Mouse (Mus musculus): ENCODE measurements at regions not wholly inside any gene's neighbourhood (a gene's known extent, or its start where the extent isn't known, plus 50 kb on each side); places are given as distances from the start of the nearest gene placed in this dataset.
"Not testable (repeated sequence)": the region's sequence is repeated elsewhere in the genome, so short reads cannot be mapped to it uniquely, and the experiment has no call there.

DNA sequence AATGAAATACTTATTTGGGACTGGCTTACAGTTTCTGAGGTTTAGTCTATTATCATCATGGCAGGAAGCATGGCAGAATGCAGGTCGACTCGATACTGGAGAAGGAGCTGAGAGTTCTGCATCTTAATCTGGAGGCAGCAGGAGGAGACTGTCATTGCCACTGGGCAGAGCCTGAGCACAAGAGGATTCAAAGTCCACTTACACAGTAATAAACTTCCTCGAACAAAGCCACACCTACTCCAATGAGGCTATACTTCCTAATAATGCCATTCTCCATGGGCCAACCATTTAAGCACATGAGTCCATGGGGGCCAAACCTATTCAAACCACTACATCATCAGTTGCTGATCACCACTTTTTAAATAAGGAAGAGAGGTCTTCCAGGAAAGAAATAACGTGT lies 393.5 kb downstream of the Gja1 start:
- DNase-seq (ENCODE audit: low read depth, low spot score): no peak

DNA sequence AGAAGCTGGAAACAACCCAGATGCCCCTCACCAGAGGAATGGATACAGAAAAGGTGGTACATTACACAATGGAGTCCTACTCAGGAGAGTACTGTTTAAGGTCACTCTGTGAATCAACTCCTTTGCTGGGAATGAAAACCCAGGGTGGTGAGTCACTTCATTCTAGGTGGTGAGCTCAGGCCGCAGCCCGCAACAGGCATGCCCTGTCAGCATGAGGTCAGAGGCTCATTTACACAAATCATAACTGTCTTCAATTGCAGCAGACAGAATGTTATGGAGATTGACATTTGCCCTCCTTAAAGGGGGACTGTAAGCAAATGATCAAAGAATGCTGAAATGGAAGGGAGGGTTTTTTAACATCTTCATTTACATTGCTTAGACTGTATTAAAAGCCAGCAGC lies 405.1 kb downstream of the Gja1 start:
- no peak for DNase-seq (ENCODE audit: low read depth, low spot score)

DNA sequence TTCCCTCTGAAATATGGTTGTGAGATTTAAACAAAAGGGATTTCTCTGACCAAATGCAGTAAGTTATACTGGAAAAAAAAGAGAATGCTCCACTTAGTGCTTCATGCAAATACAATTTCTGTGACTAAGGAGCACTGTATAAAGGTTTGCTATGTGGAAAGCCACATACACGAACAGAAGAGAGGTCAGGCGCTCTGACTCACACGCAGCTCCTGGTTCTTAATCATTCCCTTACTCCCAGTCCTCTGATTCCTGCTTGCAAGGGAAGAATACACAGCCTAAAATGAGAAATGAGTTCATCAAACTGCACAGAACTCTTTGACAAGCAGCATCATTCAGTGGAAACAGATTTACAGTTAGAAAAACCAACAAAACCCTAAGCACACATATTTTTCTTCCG lies 406.8 kb downstream of the Gja1 start:
- no peak for DNase-seq (ENCODE audit: low read depth, low spot score)

DNA sequence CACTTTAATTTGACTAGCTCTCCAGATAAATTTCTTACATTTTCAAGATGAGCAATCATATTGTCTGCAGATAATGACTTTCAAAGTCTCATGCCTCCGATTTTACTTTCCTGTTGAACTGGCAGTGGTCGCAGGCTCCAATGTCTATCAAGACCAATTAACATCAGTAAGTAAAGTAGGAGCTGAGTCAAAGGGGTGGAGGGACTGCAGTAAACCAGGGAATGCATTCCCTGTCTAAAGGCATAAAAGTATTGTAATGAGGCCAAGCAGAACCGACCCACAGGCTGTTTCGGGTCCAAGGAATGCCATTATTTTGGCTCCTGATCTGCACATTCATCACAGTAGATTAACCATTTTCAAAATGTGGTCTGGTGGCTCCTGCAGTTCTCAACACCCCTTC lies 411.0 kb downstream of the Gja1 start:
- no peak for DNase-seq (ENCODE audit: low read depth, low spot score)

DNA sequence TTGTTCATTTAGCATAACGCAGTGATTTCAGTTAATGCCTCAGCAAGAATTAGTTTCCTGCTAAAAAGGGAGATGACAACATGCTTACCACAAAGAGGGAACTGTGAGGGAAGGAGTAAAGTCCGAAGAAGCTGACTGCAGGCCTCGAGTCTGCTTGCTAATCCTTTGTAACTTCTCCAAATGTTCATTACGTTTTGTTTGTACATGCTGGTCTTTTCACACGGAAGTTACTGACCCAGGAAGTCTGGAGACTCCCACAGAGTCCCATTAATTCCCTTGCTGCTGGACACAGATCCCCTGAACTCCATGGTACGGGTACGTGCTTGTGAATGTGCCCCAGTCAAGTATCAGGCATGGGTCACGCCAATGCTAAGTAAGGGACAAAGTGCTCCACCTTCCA lies 415.9 kb downstream of the Gja1 start:
- DNase-seq (ENCODE audit: low read depth, low spot score): no peak

DNA sequence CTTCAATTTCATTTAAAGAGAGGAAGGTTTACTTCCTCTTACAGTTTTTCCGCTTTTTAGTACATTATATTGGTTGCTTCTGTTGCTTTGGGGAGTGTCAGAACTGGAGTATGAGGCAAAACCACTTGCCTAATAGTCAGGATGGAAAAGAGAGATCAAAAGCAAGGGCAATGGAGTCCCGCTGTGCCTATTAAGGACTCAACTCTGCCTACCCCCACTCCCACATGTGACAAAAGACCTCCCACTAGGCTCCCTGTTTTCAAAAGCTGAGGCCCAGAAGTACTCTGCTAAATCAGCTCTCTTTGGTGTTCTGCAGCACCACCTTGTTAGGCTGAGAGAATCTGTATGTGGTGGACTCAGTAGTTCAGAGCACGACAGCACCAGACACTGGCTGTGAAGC lies 418.3 kb downstream of the Gja1 start:
- DNase-seq (ENCODE audit: low read depth, low spot score): peak; percentile 67

DNA sequence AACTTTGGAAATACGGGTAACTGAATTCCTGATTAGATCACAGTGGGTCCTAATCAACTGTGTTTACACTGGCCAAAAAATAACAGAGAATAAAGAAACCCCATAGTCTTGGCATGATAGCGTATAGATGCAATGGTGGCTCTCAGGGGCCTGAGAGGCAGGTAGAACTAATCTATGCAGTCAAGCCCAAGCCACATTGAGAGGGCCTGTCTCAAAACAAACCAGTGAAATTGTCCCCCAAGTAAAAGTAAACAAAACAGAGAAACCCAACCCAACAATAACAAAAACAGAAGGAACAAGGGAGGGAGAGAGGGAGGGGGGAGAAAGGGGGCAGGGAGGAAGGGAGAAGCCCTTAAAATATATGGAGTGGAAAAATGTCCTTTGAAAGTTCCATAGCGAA lies 422.2 kb downstream of the Gja1 start:
- DNase-seq (ENCODE audit: low read depth, low spot score): no peak

DNA sequence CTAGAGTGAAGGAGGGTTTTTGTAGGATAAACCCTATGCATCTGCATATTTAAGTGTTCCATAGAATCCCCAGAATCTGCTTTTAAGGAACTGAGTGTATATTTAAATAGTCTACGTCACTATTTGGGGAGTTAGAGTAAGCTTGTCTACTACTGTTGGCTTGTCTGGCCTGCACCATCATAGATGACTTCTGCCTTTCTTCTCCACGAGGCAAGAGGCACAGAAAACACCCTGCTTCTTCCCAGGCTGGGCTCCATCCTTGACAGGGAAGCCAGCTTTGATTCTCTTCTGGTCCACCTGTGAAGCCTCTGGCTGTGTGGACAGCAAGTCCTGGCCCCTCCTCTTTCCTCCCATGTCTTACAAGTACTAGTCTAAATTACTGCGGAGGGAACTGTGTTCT lies 422.6 kb downstream of the Gja1 start:
- no peak for DNase-seq (ENCODE audit: low read depth, low spot score)

DNA sequence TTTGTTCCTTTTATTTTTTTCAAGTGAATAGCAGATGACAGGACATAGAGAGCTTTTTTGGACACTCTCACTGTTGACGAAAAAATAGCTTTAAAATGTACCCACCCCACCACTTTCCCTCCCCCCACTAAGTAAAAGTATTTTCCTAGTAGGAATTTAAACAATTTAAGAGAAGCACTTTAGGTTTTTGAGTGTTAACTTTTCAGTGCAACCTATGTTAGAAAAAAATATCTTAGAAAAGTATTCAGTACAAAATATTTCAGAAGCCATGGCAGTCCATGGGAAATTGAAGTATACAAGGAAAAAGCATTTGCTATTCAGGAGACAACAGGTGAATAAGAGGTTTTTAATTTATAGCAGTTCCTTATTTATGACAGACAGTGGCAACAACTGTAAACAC lies 431.9 kb downstream of the Gja1 start:
- no peak for DNase-seq (ENCODE audit: low read depth, low spot score)

DNA sequence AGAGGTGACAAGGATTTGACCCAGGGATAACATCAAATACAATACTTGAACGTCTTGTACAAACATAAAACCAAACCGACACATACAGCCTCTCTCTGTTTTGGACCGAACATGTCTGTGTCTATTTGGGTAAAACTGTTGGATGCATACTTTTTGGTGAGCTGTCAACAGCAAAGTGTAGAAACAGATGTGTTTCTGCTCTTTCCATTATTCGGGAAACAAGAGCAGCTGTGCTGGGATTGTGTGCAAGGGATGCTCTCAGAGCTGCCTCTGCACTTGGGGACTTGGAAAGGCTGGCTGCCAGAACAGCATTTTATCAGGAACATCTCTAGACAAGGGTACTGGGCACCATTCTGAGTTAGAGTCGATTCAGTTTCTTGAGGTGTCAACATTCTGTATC lies 445.0 kb downstream of the Gja1 start:
- DNase-seq (ENCODE audit: low read depth, low spot score): peak; percentile 51

DNA sequence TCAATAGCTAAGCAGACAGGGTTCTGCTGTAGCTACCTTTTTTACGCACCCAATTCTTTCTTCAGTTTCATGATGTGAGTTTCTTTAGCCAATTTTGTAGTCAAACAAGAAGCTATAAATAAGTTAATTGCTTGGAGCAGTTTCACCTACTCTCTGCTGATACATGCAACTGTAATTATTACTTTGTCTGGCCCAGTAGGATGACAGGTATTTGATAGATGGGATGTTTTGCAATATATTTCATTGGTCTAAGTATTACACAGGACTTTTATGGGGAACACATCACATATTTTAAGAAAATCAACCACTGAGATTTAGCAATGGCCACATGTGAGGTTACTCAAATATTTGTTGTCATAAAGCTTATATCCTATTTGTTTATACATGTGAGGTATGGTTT lies 454.2 kb downstream of the Gja1 start:
- DNase-seq (ENCODE audit: low read depth, low spot score): peak; percentile 28

DNA sequence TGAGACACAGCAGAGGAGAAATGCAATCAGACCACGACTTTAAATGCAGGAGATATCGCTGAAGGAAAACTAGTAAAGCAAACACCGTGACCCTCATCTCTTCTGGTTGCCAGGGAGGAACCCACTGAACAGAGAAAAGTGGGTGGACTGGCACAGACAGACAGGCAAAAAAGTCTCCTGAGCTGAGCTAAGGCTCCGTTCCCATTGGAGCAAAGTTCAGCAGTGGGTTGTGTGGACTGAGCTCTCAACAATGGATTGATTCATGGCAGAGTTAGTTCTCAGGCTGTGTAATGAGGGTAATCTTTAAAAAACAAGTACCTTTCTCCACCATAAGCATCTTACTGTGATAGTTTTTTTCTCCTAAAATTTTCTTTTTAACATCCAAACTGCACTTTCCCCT lies 454.8 kb downstream of the Gja1 start:
- no peak for DNase-seq (ENCODE audit: low read depth, low spot score)

DNA sequence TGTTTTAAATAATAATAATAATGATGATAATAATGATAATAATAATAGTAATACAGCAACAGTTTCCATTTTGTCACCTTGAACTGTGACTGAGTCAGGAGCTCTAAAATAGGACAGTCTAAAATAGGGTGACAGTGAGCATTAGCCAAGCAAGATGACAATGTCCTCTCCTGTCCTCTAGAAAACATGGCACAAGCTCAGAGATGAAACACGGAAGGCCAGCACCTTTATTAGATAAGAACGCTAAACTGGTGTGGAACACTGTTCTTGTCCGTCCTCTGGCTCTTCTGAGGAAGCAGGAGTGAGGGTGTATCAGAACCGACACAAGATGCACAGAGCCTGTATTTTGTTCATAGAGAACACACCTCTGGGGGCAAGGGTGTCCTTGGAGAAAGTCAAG lies 459.0 kb downstream of the Gja1 start:
- DNase-seq (ENCODE audit: low read depth, low spot score): no peak

DNA sequence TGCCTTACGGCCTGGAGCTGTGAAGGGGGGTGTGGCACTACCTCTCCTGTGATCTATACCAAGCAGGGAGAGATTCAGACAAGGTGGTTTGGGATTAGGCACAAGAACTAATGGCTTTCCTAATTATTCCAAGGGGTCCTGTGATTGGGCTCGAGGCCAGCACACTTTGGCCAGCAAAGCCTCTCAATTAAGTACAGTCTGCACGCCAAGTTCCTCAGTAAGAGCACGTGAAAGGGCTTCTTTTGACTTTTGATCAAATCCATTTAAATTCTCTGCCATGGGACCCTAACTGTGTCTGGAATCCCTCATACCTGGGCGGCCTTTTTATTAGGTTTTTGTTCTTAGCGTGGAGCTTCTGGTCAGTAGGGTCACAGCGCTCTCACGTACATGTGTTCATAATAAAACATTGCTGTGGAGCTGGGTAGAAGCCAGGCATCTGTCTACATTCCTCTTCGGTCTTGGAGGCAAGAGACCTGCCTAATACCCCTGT lies 461.9 kb downstream of the Gja1 start:
- peak; percentile 68 for DNase-seq (ENCODE audit: low read depth, low spot score)

DNA sequence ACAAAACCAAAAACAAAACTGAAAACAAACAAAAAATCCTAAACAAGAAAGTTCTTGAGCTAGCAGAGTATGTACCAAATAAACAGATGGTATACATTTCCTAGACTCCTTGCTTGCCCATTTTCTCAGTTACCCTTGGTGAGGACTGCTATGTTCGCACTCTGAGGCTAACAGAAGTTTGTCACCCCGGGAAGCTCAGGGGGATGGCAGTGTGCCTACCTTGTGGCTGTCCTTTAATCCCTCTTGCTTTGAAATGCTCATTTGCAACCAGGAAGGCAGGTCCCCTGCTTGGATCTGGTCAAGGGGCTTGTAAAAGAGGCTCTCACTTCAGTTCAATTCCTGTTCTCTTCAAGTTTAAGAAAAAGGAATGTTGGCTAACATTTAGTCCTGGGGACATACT lies 462.4 kb downstream of the Gja1 start:
- no peak for DNase-seq (ENCODE audit: low read depth, low spot score)

DNA sequence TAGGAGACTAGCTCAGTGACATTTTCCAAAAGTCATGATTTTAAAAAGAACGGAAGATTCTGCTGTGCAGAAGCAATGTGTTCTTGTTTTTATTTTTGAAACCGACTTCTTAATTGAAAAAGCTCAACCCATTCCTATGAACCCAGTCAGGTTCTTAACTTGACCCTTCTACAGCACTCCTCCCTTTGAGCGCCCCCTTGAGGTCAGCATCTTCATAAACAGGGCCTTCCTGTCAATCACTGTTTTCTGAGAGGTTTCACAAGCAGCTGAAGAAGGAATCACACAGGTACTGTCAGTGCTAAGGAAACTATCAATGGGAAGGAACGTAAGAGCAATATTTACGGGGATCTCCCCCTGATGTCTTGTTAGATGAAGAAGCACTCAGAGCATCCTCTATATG lies 463.6 kb downstream of the Gja1 start:
- DNase-seq (ENCODE audit: low read depth, low spot score): peak; percentile 23

DNA sequence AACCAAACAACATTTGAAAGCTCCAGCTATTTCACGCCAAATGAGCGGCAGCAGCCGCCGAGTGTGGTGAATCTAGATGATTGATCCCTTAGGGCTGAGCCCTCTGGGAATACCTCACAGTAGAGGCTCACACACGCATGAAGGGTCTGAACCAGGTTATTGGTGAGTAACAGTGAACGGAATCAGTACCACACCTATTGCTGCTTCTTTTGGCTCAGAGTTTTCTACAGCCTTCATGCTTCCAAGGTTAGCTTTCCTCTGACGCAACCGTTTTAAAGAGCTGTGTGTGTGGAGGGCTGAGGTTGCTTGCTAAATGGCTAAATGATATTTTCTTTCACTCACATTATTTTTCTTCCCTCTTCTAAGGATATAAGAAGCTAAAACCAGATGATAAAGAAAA lies 464.4 kb downstream of the Gja1 start:
- no peak for DNase-seq (ENCODE audit: low read depth, low spot score)

DNA sequence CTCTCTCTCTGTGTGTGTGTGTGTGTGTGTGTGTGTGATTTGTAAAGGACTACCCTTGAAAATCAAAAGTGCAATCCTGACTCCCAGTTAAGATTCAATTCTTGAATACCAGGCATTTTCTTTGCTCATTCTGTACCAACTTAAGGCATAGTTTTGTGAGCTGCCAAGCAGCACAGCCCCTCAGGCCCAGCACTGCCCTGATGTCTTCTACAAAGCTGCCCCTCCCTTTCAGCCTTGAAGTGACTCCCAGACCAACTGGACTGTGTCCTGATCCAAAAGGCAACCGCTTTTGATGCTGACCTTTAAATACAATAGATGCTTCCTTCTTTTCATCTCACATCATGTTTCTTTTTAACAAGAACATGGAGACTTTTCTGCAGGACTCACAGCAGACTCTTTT lies 464.8 kb downstream of the Gja1 start:
- no peak for DNase-seq (ENCODE audit: low read depth, low spot score)

DNA sequence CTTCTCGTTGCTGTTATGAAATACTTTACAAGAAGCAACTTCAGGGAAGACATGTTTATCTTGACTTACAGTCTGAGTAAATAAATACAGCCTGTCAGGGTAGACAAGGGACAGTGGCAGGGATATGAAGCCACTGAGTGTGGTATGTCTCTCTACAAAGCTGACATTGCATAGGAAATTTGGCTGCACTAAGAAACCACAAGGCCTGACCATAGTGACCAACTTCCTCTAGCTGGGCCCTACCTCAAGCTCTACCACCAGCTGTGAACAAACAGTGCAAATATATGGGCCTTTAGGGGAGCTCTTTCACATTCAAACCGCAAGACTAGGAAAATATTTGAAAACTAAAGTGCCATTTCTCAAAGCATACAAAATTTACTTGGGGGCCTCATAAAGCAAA lies 475.4 kb downstream of the Gja1 start:
- DNase-seq (ENCODE audit: low read depth, low spot score): no peak

DNA sequence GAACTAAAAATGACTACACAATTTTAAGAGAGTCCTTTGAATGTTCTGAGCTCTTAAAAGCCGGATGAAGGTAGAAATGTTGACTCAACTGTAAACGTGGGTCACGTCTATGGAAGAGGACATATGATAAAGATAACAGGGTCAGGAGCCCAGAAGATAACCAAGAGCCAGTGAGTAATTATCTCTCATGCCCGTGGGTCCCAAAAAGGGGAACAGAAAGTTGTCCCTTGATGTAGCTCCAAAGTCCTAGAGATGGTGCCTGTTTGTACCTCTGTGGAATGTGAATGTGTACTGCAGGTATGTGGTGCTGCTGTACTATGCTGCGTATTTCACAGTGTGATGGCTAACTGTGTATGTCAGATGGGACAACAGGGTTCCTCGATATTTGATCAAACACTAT lies 479.1 kb downstream of the Gja1 start:
- DNase-seq (ENCODE audit: low read depth, low spot score): no peak

DNA sequence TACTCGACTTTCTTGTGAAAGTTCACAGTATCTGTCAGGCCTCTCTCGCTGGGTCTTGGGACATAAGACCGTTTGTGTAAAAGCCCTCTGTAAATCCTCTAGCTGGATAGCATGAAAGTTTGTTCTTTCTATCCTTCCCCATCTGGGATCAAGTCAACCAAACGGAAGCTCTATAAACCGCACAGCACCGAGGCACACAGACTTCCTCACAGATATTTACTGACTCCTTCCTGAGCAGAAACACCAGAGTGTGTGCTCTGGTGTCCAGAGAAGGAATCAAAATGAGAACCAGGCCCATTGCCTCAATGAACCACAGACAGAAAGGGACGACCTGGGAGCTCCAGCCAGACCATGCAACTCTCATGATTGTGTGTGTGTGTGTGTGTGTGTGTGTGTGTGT lies 502.6 kb downstream of the Gja1 start:
- no peak for DNase-seq (ENCODE audit: low read depth, low spot score)

DNA sequence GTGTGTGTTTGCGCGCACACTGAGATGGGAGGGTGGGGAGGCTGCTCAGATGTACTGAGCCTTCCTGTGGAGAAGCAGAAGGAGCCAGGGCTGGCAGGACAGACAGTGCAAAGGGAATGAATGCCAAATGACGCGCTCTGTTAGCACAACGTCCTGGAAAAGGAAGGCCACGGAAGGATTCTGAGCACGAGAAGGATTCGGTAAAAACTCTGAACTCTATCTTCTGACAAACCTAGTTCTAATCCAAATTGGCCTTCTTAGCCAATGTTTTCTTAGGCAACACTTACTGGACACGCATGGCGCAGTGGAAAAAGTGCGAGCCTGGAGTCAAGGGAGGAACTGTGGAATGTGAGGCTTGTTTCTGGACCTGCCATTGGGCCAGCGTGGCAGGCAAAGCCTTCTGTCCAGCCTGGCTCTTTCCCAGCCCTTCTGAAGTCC lies 503.0 kb downstream of the Gja1 start:
- DNase-seq (ENCODE audit: low read depth, low spot score): no peak

DNA sequence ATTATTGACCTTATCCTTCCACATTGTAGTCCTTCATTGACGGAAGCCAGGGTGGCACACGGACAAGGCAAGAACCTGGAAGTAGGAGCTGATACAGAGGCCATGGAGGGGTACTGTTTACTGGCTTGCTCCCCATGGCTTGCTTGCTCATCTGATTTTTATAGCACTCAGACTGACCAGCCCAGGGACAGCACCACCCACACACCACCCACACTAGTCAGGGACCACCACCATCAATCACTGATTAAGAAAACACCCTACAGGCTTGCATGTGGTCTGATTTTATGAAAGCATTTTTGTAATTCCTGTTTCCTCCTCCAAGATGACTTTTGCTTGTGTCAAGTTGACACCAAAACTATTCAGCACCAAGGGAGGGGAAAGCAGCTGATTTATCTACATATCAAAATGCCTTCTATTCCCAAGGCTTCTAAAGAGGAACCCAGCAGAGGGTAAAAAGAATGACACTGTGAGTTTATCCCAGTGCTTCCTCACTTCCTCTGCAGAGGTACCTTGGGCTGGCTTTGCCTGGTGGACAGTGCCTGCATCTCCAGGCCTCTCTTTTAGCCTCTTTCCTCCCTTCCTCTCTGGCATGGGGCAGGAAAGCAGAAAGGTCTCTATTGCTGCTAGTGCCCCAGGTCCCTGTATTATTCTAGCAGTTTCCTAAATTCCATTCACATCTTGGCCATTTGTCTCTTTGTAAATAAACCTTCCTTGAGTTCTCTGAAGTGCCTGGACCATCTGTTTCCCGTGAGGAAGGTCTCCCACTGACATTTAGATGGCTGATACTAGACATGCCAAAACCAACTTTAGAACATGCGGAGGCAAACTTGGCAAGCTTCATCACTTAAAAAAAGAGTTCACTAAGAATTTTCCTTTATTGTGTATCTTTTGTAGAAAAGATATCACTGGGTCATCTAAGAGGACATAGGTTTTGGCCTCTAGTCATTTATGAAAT lies 507.6 kb downstream of the Gja1 start:
- DNase-seq (ENCODE audit: low read depth, low spot score): peak; percentile 11

DNA sequence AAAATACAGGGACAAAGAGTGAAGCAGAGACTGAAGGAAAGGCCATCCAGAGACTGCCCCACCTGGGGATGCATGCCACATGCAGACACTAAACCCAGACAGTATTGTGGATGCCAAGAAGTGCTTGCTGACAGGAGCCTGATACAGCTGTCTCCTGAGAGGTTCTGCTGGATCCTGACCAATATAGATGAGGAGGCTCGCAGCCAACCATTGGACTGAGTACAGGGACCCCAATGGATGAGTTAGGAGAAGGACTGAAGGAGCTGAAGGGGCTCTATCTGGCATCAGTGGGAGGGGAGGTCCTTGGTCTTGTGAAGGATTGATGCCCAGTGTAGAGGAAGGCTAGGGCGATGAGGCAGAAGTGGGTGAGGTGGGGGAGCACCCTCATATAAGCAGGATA lies 514.4 kb downstream of the Gja1 start:
- DNase-seq (ENCODE audit: low read depth, low spot score): not testable (repeated sequence)

All from forelimb bud, embryonic 11.5 days (tissue).